Mouse (Mus musculus): ENCODE measurements around the gene Sh2d1b1. TPM values are rescaled to one million over a fixed set of nuclear protein-coding genes. Genes with fewer than 3 reads are reported as not detected.
"Not testable (repeated sequence)": the region's sequence is repeated elsewhere in the genome, so short reads cannot be mapped to it uniquely, and the experiment has no call there.

Gene Sh2d1b1
- not detected for total RNA-seq (2021)
- long read RNA-seq, experiment 1, partial matches to known transcripts: 0 of 1 reads
- long read RNA-seq, experiment 1, other reads (novel, unspliced or antisense): 1 of 1 reads
- long read RNA-seq, experiment 2: 0 reads

DNA sequence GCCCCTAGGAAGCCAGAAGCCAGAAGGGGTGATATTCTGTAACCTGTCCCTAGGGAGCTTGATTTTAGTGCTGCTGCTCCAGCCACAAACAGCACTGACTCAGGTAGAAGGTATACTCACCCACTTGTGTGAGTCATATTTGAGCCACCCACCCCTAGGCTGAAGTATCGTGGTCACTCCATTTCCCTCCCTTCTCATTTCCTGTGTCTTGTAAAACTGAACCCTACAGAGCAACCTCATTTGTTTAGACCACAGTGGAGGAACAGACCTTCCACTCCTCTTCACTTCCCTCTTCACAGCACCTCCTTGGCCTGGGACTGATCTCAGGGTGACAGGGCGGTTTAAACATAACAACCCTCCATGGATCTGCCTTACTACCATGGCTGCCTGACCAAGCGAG lies at the start of gene Sh2d1b1:
Gene Sh2d1b1 (plus strand): TSS at position 305 of the 400 bp plus-strand sequence.
- DNase-seq (ENCODE audit: low spot score in 2 of 2): no peak

DNA sequence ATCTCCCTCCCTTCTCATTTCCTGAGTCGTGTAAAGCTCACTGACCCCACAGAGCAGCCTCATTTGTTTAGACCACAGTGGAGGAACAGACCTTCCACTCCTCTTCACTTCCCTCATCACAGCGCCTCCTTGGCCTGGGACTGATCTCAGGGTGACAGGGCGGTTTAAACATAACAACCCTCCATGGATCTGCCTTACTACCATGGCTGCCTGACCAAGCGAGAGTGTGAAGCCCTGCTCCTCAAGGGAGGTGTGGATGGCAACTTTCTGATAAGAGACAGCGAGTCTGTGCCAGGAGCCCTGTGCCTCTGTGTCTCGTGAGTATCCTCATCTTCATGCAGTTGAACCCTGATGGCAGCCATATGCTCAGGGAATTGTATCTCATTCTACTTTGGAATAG lies 44.4 kb upstream of the Sh2d1b1 start, which contains the start of gene Sh2d1b2:
Gene Sh2d1b2 (plus strand): TSS at position 62 of the 400 bp plus-strand sequence.
- not testable (repeated sequence) for DNase-seq (ENCODE audit: low spot score in 2 of 2)

- no peak for DNase-seq (ENCODE audit: low spot score in 2 of 2)
These were observed 32.1 kb upstream of the Sh2d1b1 start for GRCm38 (mm10) chr1:170245016-170245415.

GRCm38 (mm10) chr1:170254893-170255559 lies 22.1 kb upstream of the Sh2d1b1 start:
- DNase-seq (ENCODE audit: low spot score in 2 of 2): peak in 1 of 2 experiments; percentile 15

- DNase-seq (ENCODE audit: low spot score in 2 of 2): peak; percentile 57 to 77
These were observed 21.6 kb upstream of the Sh2d1b1 start for GRCm38 (mm10) chr1:170255560-170255910.

- DNase-seq (ENCODE audit: low spot score in 2 of 2): no peak
These were observed 6.8 kb upstream of the Sh2d1b1 start for GRCm38 (mm10) chr1:170270281-170270680.

- no peak for DNase-seq (ENCODE audit: low spot score in 2 of 2)
These were observed 6.4 kb upstream of the Sh2d1b1 start for GRCm38 (mm10) chr1:170270696-170271095.

DNA sequence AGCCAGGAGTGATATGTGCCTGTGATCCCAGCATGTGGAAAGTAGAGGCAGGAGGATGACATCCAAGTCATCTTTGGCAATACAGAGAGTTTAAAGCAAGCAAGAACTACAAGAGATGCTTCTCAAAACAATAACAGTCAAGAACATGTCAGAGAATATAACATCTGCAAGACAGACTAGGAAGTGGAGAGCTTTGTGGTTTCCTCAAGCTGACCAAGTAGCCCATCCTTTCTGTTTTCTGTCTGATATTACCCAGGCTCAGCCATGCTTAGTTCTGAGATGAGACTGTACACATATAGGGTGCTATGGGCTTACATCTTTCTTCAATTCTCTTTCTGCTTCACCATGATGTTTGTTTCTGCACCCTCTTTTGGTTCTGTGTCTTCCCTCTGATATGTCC lies 3.9 kb upstream of the Sh2d1b1 start:
- no peak for DNase-seq (ENCODE audit: low spot score in 2 of 2)

- no peak for DNase-seq (ENCODE audit: low spot score in 2 of 2)
These were observed 5.5 kb downstream of the Sh2d1b1 start for GRCm38 (mm10) chr1:170282415-170283129.

DNA sequence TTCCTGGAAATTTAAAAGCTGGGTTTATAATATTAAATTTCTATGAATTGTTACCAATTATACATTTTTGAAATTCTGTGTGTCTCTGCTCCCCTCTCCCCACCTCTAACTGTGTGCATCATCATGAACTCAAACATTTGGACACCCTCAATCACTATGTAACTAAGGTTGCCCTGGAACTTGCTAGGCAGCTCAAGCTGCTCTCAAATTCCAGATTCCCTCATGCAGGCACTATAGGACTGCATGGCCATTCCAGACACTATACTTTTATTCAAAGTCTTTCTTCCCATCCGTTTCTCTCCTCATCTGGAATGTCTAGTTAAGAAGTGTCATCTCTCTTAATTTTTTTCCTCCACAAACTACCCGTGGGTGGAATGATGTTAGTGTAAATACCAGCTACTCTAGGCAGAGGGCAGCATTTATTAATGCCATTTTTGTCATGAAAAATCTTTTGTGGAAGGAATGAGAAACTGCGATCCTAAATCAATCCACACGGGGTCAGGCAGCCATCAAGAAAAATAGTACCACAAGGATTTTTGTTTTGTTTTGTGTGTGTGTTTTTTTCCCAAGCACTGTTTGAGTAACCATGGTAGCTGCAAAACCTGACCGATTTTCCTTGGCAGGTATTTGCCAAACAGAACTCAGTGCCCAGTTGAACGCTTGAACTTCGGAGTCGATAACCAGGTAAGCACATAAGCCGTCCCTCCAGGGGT lies 15.3 kb downstream of the Sh2d1b1 start:
- DNase-seq (ENCODE audit: low spot score in 2 of 2): no peak

DNA sequence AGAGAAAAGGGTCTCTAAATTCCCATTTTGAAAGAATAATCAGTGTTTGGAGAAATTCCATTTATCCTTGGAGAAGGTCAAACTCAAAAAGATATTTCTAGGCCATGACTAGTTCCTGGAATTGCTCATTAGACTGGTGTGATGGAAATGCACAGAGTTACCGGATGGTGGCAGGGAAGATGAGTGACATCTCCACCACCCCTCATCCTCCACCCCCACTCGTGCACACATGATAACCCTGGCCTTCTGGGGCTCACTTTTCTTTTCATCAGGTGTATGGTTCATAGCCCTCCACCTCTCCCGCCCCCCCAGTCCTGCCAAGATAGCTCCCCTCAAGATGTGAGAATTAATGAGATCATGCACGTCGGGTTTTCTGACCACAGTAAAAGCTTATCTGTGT lies 16.1 kb downstream of the Sh2d1b1 start:
- no peak for DNase-seq (ENCODE audit: low spot score in 2 of 2)

GRCm38 (mm10) chr1:170294786-170295570 lies 17.9 kb downstream of the Sh2d1b1 start:
- DNase-seq (ENCODE audit: low spot score in 2 of 2): no peak

- no peak for DNase-seq (ENCODE audit: low spot score in 2 of 2)
These were observed 22.4 kb downstream of the Sh2d1b1 start for GRCm38 (mm10) chr1:170299496-170299895.

DNA sequence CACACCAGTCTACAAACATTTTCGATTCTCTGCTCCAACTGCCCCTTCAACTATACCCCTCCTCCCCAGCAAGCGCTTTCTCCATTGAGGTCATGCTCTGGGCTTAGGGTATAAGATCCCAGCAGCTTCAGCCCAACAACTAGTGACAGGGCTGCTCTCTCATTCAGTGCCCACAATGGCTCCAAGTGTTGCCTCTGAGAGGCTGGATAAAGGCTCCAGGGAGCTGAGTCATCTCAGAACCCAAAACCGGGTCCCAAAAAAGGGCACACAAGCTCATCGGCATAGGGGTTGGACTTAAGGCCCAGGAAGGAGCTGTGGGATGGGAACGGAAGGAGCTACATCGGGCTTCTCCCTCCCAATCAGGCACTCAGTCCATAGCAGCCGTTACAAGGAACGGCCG lies 24.6 kb downstream of the Sh2d1b1 start:
- no peak for DNase-seq (ENCODE audit: low spot score in 2 of 2)

GRCm38 (mm10) chr1:170302456-170302855 lies 25.3 kb downstream of the Sh2d1b1 start:
- DNase-seq (ENCODE audit: low spot score in 2 of 2): no peak

GRCm38 (mm10) chr1:170303103-170303502 lies 26.0 kb downstream of the Sh2d1b1 start:
- DNase-seq (ENCODE audit: low spot score in 2 of 2): no peak

GRCm38 (mm10) chr1:170305002-170305401 lies 27.9 kb downstream of the Sh2d1b1 start:
- no peak for DNase-seq (ENCODE audit: low spot score in 2 of 2)

DNA sequence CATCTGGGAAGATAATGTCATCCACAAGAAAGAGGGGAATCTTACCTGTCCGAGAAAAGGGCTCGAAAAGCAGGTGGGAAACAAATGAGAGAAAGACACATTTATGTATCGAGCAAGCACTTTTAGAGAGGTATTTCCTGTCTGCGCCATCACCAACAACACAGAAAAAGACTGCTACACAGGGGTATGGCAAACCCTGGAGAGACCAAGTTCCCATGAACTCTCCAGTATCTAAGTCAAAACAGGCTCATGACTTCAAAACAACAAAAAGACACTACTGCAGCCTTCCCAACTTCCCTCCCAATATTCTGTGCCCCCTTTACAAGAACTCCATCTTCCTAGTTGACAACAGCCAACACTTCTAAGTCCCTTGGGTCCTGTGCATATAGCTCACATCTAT lies 29.1 kb downstream of the Sh2d1b1 start, which contains the start of gene Gm7694:
Gene Gm7694 (minus strand): TSS at position 101 of the 400 bp plus-strand sequence.
- DNase-seq (ENCODE audit: low spot score in 2 of 2): no peak

DNA sequence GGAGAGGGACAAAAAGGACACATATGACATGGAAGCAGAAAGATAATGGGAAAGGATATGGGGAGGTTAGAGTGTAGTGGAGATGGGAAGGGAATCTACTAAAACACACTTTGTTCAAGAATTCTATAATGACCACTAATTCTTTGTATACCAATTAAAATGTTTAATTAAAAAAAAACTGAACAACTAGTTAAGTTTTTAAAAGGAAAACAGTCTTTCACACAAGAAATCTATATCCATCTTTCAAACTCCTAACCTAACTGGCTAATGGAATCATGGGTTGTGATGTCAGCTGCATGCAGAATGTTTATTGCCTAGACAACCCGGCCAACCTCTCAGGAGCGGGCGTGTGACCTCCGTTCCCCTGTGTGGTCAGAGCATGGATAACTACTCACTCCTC lies 31.4 kb downstream of the Sh2d1b1 start, which contains the start of gene Spata46:
Gene Spata46 (plus strand): TSS at position 301 of the 400 bp plus-strand sequence.
- DNase-seq (ENCODE audit: low spot score in 2 of 2): no peak

DNA sequence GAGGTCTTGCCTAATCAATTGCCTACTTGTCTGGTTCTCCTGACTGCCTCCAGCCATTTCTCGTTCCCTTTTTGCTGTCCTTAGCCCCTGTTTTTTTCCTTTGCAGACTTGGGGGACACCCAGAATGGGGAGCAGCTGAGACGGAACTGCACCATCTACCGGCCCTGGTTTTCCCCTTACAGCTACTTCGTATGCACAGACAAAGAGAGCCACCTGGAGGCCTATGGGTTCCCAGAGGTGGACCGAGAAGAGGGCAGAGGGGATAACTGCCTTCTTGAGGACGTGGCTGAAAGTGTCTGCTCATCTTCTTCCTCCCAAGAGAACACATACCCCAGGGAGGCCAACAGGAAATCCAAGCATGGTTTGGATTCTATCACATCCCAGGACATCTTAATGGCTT lies 34.3 kb downstream of the Sh2d1b1 start:
- no peak for DNase-seq (ENCODE audit: low spot score in 2 of 2)

DNA sequence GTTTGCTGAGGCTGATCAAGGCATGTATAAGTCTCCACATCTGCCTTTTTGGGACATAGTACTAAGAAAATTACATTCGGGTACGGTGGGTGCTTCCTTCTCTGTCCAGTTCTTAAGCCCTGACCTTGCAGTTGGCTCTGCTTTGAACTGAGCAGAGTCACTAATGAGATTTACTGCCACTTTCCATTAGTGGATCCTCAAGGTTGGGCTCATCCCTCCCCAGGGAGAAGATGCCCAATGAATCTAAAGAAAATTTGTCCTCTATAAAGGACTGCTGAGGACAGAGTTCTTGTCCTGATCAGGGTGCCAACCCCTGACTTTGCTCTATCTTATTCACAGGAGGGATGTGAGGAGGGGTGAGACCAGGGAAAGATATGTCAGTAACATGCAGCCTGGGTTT lies 44.9 kb downstream of the Sh2d1b1 start:
- no peak for DNase-seq (ENCODE audit: low spot score in 2 of 2)

All from gastrocnemius, postnatal 4 days (tissue).